Mouse (Mus musculus) heart, embryonic 14.5 days (tissue): ENCODE results near the gene Doc2b. TPM values are rescaled to one million over a fixed set of nuclear protein-coding genes. Genes with fewer than 3 reads are reported as not detected.

Experiments
- ATAC-seq: fragments of 200-750 bp; cut with Nextera tagmentation; 2 replicates; pipeline ENCODE4 v1.8.0; 2017; ENCODE audit warnings: low read depth, moderate TSS enrichment; ENCODE audit not compliant: insufficient number of reproducible peaks, insufficient read depth, low FRiP score
- H3K27ac ChIP-seq, 2 experiments: fragments of 200-500 bp in 1 of 2; fragments of 300-500 bp in 1 of 2; sonication (generic) in 1 of 2; replicated peaks in 1 of 2; 2 replicates each; pipeline ENCODE4 v1.5.1; 2012 to 2014; ENCODE audit warnings: low read depth in 2 of 2, low read length in 2 of 2, control low read depth in 1 of 2, mild to moderate bottlenecking in 1 of 2, mixed read lengths in 1 of 2; ENCODE audit not compliant: control insufficient read depth in 1 of 2, insufficient read depth in 1 of 2
- H3K27me3 ChIP-seq: fragments of 300-500 bp; sonication (generic); 2 replicates; pipeline ENCODE4 v1.6.1; 2014; ENCODE audit warnings: mild to moderate bottlenecking, low read length, control low read depth; ENCODE audit not compliant: control insufficient read depth, insufficient read depth
- H3K36me3 ChIP-seq: fragments of 300-500 bp; sonication (generic); 2 replicates; pipeline ENCODE4 v1.6.1; 2014; ENCODE audit warnings: mild to moderate bottlenecking, control low read depth, low read length, mixed read lengths; ENCODE audit not compliant: control insufficient read depth, insufficient read depth
- H3K4me1 ChIP-seq, 2 experiments: fragments of 200-500 bp in 1 of 2; fragments of 300-500 bp in 1 of 2; sonication (generic) in 1 of 2; 2 replicates each; pipeline ENCODE4 v1.6.1; 2012 to 2014; ENCODE audit warnings: low read length in 2 of 2, control low read depth in 1 of 2, mixed read lengths in 1 of 2; ENCODE audit not compliant: control insufficient read depth in 2 of 2, insufficient read depth in 2 of 2
- H3K4me2 ChIP-seq: fragments of 300-500 bp; sonication (generic); 2 replicates; pipeline ENCODE4 v1.6.1; 2014; ENCODE audit warnings: mild to moderate bottlenecking, low read length
- H3K4me3 ChIP-seq, 2 experiments: fragments of 200-500 bp in 1 of 2; fragments of 300-500 bp in 1 of 2; sonication (generic) in 1 of 2; 2 replicates each; pipeline ENCODE4 v1.5.1; 2012 to 2014; ENCODE audit warnings: low read length in 2 of 2, mild to moderate bottlenecking in 2 of 2, control low read depth in 1 of 2, low read depth in 1 of 2, moderate library complexity in 1 of 2; ENCODE audit not compliant: control insufficient read depth in 1 of 2, insufficient read depth in 1 of 2
- H3K9ac ChIP-seq: fragments of 300-500 bp; sonication (generic); 2 replicates; pipeline ENCODE4 v1.6.1; 2014; ENCODE audit warnings: mild to moderate bottlenecking, low read length
- H3K9me3 ChIP-seq: fragments of 300-500 bp; sonication (generic); 2 replicates; pipeline ENCODE4 v1.6.1; 2016; ENCODE audit warnings: low read length, control low read depth; ENCODE audit not compliant: control insufficient read depth
- WGBS: fragments of 180-500 bp; shearing (Covaris S2); extraction: QIAGEN DNeasy Blood & Tissue Kit; methylation state at CpG from one replicate; pipeline ENCODE4 v1.1.7; 2014; 5-methylcytosine and 5-hydroxymethylcytosine counted together
- polyA plus RNA-seq: library from polyadenylated mRNA; unstranded; fragments of >200 nt; fragmentation: Nextera tagmentation; extraction: Ambion mirVana; gene quantifications from 2 replicates; pipeline ENCODE4 v1.2.1, GENCODE M21; 2014

Gene Doc2b
- polyA plus RNA-seq, 1 experiment from 2014 or later = 0.22 TPM

DNA sequence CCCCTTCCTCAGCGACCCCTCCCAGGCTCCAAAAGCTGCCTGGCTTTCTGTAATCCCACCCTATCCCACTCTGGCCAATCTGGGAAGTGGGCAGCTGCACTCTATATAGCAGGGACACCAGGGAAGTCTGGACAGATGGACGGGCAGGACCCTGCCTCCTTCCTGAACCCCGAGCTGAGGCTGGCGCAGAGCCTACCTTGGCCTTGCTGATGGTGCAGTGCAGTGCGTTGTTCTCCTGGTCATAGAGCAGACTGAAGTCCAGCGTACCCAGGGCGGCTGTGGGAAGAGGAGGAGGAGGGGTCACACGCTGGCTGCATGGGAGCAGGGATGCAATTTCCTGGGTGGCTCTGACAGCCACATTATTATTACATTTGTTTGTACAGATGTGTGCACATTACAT is 10.0 kb downstream of the Doc2b start:
- Histone ChIP-seq H3K9ac (no peak overlapping the region), H3K27me3 (no peaks in the 10 kb centered on the region; the same call in 1 of the 2 replicates), H3K36me3 (no peaks in the 10 kb centered on the region), H3K4me1 (no peaks in the 10 kb centered on the region), H3K4me3 (no peak overlapping the region), H3K4me2 (no peak overlapping the region), H3K27ac (no peak overlapping the region), H3K9me3 (no peaks in the 10 kb centered on the region)
- 64% methylated on average over 8 of the region's 8 CpGs for WGBS
- ATAC-seq = no peak; the same call in 1 of the 2 replicates

DNA sequence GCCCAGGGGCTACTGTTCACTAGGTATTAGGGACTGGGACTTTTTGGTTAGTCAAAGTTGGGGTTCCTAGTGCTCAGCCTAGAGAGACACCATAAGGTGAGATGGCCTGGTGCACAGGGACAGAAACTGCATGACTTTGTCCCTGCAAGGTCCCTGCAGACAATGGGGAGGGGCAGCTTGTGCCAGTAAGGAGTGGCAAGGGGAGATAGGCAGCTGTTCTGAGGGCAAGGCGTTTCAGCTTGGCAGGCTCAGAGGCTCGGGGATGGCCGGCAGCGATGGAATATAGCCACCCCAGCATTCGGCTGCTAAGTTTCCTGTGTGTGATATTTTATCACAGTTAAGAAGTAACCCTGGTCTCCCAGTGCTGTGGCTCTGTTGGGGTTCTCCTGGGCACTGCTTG is 12.1 kb downstream of the Doc2b start:
- Histone ChIP-seq H3K27ac (no peak overlapping the region), H3K4me1 (no peaks in the 10 kb centered on the region), H3K36me3 (no peaks in the 10 kb centered on the region), H3K4me2 (no peak overlapping the region), H3K9me3 (no peaks in the 10 kb centered on the region), H3K4me3 (no peak overlapping the region), H3K9ac (no peak overlapping the region), H3K27me3 (no peaks in the 10 kb centered on the region)
- WGBS = 81% methylated on average over 5 of the region's 5 CpGs
- ATAC-seq = no peak

DNA sequence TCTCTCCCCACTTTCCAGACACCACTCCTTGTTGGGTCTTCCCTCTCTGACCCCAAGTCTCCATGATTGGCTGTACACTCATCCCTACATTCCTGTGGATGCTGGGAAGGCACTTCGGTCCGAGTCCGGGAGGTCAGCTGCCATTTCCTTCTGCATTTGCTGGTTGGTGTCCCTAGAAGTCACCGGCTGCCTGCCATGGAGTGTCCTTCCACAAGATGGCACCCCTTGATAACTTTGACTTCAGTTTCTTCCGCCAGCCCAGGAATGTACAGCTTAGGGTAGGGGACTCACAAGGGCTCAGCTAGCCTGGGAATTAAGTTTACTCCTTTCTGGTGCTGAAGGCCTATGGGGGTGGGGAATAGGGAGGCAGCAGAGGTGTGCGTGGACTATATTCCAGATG is 13.9 kb downstream of the Doc2b start:
- H3K27ac ChIP-seq = no peak overlapping the region
- H3K4me3 ChIP-seq = no peak overlapping the region
- no peaks in the 10 kb centered on the region for H3K9me3 ChIP-seq
- no peak overlapping the region for H3K9ac ChIP-seq
- ATAC-seq = peak; percentile 57; the same call in 1 of the 2 replicates
- no peaks in the 10 kb centered on the region for H3K27me3 ChIP-seq
- H3K4me2 ChIP-seq = no peak overlapping the region
- H3K4me1 ChIP-seq = no peaks in the 10 kb centered on the region
- 15% methylated on average over 6 of the region's 6 CpGs for WGBS
- H3K36me3 ChIP-seq = no peaks in the 10 kb centered on the region

DNA sequence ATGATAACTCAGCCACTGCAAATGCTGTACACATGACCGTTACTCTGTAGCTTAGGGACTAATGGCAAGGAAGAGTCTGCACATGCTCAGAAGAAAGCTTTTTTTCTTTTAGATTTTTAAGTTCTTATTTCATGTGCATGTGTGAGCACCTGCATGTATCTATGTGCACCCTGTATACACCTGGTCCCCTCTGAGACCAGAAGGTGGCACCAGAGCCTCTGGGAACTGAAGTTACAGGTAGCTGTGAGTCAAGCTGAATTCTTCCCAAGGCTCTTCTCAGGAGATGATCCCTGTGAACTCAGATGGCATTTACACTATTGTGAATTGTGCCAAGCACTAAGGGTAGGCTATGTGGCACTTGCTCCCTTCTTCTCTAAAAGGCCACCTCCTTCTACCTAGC is 19.9 kb downstream of the Doc2b start:
- peaks cover 4% of the 10 kb centered on the region; the same call in 1 of the 2 replicates for H3K27me3 ChIP-seq
- no peak overlapping the region for H3K27ac ChIP-seq
- ATAC-seq = no peak
- H3K4me1 ChIP-seq = no peaks in the 10 kb centered on the region
- H3K36me3 ChIP-seq = no peaks in the 10 kb centered on the region
- H3K9me3 ChIP-seq = no peaks in the 10 kb centered on the region
- H3K4me3 ChIP-seq = no peak overlapping the region
- WGBS = 88% methylated on average over 1 of the region's 1 CpGs
- H3K4me2 ChIP-seq = no peak overlapping the region
- no peak overlapping the region for H3K9ac ChIP-seq

DNA sequence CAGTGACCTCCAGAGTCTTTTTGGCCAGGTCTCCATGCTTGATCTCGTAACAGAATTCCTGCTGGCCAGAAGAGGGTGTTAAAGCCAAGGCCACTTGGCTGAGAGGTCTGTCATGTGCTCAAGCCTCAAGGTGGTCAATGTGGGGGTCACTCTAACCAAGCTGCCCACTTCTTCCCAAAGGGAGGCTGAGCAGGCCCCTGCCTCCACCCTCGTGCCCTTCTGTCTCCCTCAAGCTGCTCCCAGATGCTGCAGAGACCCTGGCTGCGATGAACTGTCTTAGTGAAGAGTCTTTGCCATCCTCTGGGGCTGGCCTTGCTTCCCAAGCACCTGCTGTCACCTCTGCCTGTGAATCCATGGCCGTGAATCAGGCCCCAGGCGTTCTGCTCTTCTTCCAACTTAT is 23.3 kb downstream of the Doc2b start:
- no peak overlapping the region for H3K27ac ChIP-seq
- H3K9ac ChIP-seq = no peak overlapping the region
- no peak overlapping the region for H3K4me3 ChIP-seq
- H3K4me1 ChIP-seq = peaks cover 2 to 9% of the 10 kb centered on the region in 2 experiments; a peak in 1 of 4 replicates
- H3K4me2 ChIP-seq = no peak overlapping the region
- no peak for ATAC-seq
- peaks cover 4% of the 10 kb centered on the region; the same call in 1 of the 2 replicates for H3K27me3 ChIP-seq
- WGBS = 72% methylated on average over 5 of the region's 5 CpGs
- H3K36me3 ChIP-seq = peaks cover 7% of the 10 kb centered on the region
- H3K9me3 ChIP-seq = no peaks in the 10 kb centered on the region

DNA sequence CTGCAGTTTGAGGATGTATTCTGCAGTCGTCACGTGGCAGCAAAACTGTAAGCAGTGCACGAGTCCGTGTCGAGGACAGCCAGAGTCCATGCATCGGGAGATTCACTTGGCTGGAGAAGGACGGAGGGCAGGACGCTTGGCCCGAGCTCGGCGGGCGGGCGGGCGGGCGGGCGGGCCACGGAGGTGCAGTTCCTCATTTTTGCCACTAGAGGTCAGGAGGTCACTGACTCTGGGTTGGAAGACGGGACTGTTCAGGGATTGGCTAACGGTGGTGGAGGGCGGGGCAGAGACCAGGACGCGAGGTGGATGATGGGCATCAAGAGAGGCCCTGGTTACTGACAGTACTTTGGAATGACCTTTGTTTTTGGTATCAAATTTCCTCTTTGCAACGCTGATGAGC is 26.6 kb downstream of the Doc2b start:
- Histone ChIP-seq H3K27ac (peak overlapping the region in 1 of 2 experiments; percentile 24; a peak in 2 of 4 replicates), H3K4me3 (0 out of 4 replicates have a peak overlapping the region, but pooled peaks of 1 of the 2 experiments have one; percentile 15), H3K9ac (peak overlapping the region; percentile 54; the same call in 1 of the 2 replicates), H3K9me3 (no peaks in the 10 kb centered on the region), H3K36me3 (peaks cover 41% of the 10 kb centered on the region), H3K4me1 (peaks cover 2 to 9% of the 10 kb centered on the region in 2 experiments; a peak in 1 of 4 replicates), H3K4me2 (peak overlapping the region; percentile 57), H3K27me3 (peaks cover 4% of the 10 kb centered on the region; the same call in 1 of the 2 replicates)
- 1% methylated on average over 23 of the region's 23 CpGs for WGBS
- ATAC-seq = peak; percentile 82

DNA sequence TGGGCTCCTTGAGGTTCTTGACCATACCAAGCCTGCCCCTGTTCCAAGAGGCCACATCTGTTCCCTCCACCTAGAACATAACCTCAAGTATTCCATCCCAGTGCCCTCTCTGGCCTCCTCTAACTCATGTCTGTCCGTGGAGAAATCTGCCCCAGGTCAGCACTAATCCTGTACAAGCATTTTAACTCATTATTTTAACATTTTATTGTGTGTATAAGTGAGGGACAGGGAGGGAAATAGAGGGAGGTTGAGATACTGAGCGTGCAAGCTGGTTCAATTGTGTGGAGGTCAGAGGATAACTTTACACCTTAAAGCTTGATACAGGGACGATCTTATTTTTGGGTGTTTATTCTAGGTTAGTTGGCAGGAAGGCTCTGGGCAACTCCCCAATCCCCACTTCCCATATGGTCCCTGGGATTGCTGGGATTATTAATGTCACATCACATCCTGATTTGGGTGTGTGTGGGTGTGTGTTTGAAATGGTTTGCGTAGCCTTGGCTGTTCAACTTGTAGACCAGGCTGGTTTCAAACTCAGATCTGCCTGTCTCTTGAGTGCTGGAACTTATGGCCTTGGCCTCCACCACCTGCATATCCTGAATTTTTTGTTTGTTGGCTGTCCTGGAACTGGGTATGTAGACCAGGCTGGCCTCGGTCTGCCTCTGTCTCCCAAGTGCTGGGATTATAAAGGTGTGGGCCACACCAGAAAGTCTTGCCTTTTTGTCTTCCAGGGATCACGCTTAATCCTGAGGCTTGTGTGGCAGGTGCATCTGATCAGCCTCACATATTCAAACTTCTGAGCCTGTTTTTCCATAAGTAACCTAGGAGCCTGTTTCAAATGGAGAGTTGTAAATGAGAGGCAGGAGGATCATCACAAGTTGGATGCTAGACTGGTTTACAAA is 27.5 kb downstream of the Doc2b start:
- peaks cover 2 to 9% of the 10 kb centered on the region in 2 experiments; a peak in 1 of 4 replicates for H3K4me1 ChIP-seq
- peak overlapping the region; percentile 6; the same call in 1 of the 2 replicates for H3K9ac ChIP-seq
- peak overlapping the region in 1 of 2 experiments; percentile 24; a peak in 1 of 4 replicates for H3K27ac ChIP-seq
- WGBS = 59% methylated on average over 6 of the region's 6 CpGs
- no peaks in the 10 kb centered on the region for H3K9me3 ChIP-seq
- peaks cover 4% of the 10 kb centered on the region; the same call in 1 of the 2 replicates for H3K27me3 ChIP-seq
- H3K4me3 ChIP-seq = 0 out of 4 replicates have a peak overlapping the region, but pooled peaks of 1 of the 2 experiments have one; percentile 15
- no peak for ATAC-seq
- H3K4me2 ChIP-seq = peak overlapping the region; percentile 57
- H3K36me3 ChIP-seq = peaks cover 50% of the 10 kb centered on the region
